Mouse (Mus musculus) activated CD4-positive, CD25-positive, alpha-beta regulatory T cell, adult 4 months (primary cell): ENCODE measurements around the gene Krtap1-4. TPM values are rescaled to one million over a fixed set of nuclear protein-coding genes. Genes with fewer than 3 reads are reported as not detected.

Source experiments
- ATAC-seq: one replicate; pipeline ENCODE4 v1.8.0; 2017
- polyA plus RNA-seq, 2 experiments: library from polyadenylated mRNA; unstranded; fragments of 100-300 nt; shearing (Covaris generic); gene quantifications; one replicate each; pipeline ENCODE4 v1.2.1; 2017

The Krtap1-4 gene
- polyA plus RNA-seq, 2 experiments from 2014 or later: not detected

GRCm38 (mm10) chr11:99547892-99548291 lies 35.6 kb downstream of the Krtap1-4 start:
- no peak for ATAC-seq

DNA sequence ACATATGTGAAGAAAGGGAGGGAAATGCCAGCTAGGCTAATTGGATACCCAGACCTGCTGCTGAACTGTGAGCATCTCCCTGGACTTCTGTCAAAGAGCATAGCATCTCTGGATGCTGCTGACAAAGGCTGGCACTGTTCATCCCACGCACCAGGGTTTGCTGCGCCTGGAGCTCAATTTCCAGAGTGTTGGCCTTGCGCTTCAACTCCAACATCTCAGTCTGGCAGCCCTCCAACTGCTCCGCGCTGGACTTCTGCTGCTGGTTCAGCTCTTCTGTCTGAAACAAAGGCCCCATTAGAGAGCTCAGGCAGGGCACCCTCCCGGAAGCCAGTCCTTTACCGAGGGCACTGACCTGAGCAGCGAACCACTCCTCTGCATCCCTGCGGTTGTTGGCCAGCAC lies 43.7 kb downstream of the Krtap1-4 start:
- ATAC-seq: no peak

Other genes with a start within 250 kb of the Krtap1-4 start
- not detected for gene Krt26, start 245.7 kb downstream of the Krtap1-4 start, polyA plus RNA-seq
- under 1 TPM in 1 of 2 experiments, not detected in 1; 0.21 TPM for gene Krt27, start 232.6 kb downstream of the Krtap1-4 start, polyA plus RNA-seq
- gene Krt28, start 208.8 kb downstream of the Krtap1-4 start, polyA plus RNA-seq: not detected
- gene Krt10, start 194.3 kb downstream of the Krtap1-4 start, polyA plus RNA-seq: 1 to 10 TPM; 3.6 to 4.2 TPM
- not detected for gene Krt12, start 161.4 kb downstream of the Krtap1-4 start, polyA plus RNA-seq
- gene Krt20, start 145.5 kb downstream of the Krtap1-4 start, polyA plus RNA-seq: under 1 TPM in 1 of 2 experiments, not detected in 1; 0.17 TPM
- not detected for gene Krt23, start 90.5 kb downstream of the Krtap1-4 start, polyA plus RNA-seq
- gene Krt39, start 62.3 kb downstream of the Krtap1-4 start, polyA plus RNA-seq: not detected
- gene Krt40, start 40.5 kb downstream of the Krtap1-4 start, polyA plus RNA-seq: not detected
- not detected for gene Krtap3-3, start 32.8 kb downstream of the Krtap1-4 start, polyA plus RNA-seq
- gene Krtap3-2, start 26.8 kb downstream of the Krtap1-4 start, polyA plus RNA-seq: not detected
- gene Gm11939, start 24.2 kb downstream of the Krtap1-4 start, polyA plus RNA-seq: not detected
- not detected for gene Krtap3-1, start 17.0 kb downstream of the Krtap1-4 start, polyA plus RNA-seq
- gene Krtap1-5, start 2.6 kb downstream of the Krtap1-4 start, polyA plus RNA-seq: not detected
- not detected for gene Krtap1-3, start 7.7 kb upstream of the Krtap1-4 start, polyA plus RNA-seq
- not detected for gene Krtap9-3, start 14.5 kb upstream of the Krtap1-4 start, polyA plus RNA-seq
- gene Gm11938, start 19.7 kb upstream of the Krtap1-4 start, polyA plus RNA-seq: not detected
- gene Gm11937, start 26.5 kb upstream of the Krtap1-4 start, polyA plus RNA-seq: not detected
- gene Krtap2-4, start 31.2 kb upstream of the Krtap1-4 start, polyA plus RNA-seq: not detected
- gene Gm11562, start 36.8 kb upstream of the Krtap1-4 start, polyA plus RNA-seq: not detected
- gene Krtap4-1, start 44.6 kb upstream of the Krtap1-4 start, polyA plus RNA-seq: not detected
- gene Krtap4-2, start 51.4 kb upstream of the Krtap1-4 start, polyA plus RNA-seq: not detected
- not detected for gene Krtap4-7, start 60.4 kb upstream of the Krtap1-4 start, polyA plus RNA-seq
- gene Gm11555, start 66.6 kb upstream of the Krtap1-4 start, polyA plus RNA-seq: not detected
- not detected for gene Gm11563, start 75.3 kb upstream of the Krtap1-4 start, polyA plus RNA-seq
- not detected for gene Krtap4-6, start 82.3 kb upstream of the Krtap1-4 start, polyA plus RNA-seq
- not detected for gene Gm14190, start 107.1 kb upstream of the Krtap1-4 start, polyA plus RNA-seq
- gene Gm14180, start 150.6 kb upstream of the Krtap1-4 start, polyA plus RNA-seq: not detected
- not detected for gene Gm11595, start 189.3 kb upstream of the Krtap1-4 start, polyA plus RNA-seq
- not detected for gene Krtap4-8, start 197.1 kb upstream of the Krtap1-4 start, polyA plus RNA-seq
- not detected for gene Krtap4-9, start 201.5 kb upstream of the Krtap1-4 start, polyA plus RNA-seq
- gene Gm11596, start 209.8 kb upstream of the Krtap1-4 start, polyA plus RNA-seq: not detected
- not detected for gene Gm11569, start 215.3 kb upstream of the Krtap1-4 start, polyA plus RNA-seq
- gene Gm11554, start 220.8 kb upstream of the Krtap1-4 start, polyA plus RNA-seq: not detected
- gene Krtap4-13, start 226.2 kb upstream of the Krtap1-4 start, polyA plus RNA-seq: not detected
- gene Gm11564, start 232.0 kb upstream of the Krtap1-4 start, polyA plus RNA-seq: not detected